Mouse (Mus musculus) MEL-GATA-1-ER (cell line): ENCODE results near the gene Grhl1.
A peak's percentile ranks its signal among the peaks of the same experiment; 100 is the strongest.
"Not testable (repeated sequence)": the region's sequence is repeated elsewhere in the genome, so short reads cannot be mapped to it uniquely, and the experiment has no call there.

Experiments used
- DNase-seq: peaks from one replicate; pipeline ENCODE4 v3.0.0-alpha.2; 2012; ENCODE audit warnings: low read depth; ENCODE audit errors: extremely low read depth

Grhl1 gene

GRCm38 (mm10) chr12:24590371-24590770 is 18.3 kb downstream of the Grhl1 start:
- no peak for DNase-seq

DNA sequence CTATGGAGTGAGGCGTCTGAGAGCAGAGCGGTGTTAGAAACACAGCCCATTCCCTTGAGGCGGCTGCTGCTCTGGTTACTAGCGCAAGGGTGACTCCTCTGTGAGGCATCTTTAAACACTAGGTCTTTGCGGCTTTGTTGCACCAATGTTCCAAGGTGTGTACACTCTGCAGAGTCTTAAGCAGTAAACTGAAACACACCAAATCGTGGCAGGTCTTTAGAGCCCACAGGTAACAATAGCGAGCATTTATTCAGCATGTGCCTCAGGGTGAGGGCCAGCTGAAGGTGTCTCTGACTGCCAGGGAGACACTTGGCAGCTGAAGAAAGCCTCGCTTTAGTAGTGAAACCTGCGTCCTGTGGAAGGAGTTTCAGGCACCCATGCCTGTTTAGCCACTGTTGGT is 20.0 kb downstream of the Grhl1 start:
- DNase-seq: no peak

DNA sequence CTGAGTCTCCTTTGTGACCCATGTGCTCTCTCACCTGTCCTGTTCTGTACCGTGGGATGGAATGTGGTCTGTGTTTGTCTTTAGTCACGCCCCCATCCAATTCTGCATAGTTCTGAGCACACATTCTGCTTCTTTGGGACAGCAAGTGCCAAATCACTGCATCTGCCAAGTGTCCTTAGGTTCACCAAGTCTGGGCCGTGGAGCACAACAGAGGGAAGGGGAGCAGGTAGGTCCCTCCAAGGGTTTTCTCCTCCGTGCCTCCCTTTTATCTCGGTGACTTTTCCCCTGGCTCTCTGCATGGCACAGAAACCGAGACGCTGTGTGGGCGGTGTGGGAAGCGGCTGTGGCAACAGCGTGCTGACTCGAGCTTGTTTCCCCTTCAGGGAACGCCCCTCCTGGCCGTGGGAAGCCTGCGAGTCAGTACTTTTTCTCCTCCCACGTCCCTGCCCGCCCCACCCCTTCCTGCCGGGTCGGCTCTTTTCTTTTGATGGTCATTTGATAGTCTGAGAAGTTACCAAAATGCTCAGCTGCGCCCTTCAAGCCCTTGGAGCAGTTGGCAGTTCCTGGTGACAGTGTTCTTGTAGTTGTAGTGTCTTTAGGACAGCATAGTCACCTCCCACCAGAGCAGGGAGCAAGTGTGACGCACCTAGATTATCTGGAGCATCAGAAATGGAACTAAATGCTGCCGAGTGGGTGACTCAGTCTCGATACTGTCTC is 21.0 kb downstream of the Grhl1 start:
- peak; percentile 20 for DNase-seq

- no peak for DNase-seq
Measured at GRCm38 (mm10) chr12:24597376-24597775, 25.3 kb downstream of the Grhl1 start.

DNA sequence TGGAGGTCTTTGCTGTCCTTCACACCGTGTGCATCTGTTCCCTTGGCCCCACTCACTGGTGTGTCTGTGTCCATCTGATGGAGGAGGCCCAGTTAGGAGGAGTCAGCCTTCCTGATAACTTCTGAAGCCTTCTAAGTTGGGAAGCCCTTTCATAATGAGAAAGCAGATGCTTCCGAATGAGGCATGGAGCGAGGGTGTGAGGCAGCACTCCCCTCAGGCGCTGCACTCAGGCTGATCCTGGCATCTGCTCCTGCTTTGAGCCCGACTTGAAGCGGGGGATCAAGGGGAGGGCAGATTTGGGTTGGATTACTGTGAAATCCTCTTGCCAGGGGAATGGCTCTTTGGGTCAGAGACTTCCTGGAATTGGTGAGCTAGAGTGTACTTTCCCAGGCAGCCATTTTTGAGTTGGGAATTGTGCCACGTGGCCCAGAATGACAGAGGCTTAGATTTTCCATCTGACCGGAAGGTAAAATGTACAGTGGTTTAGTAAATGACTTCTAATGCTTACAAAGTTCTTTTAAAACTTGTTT is 27.3 kb downstream of the Grhl1 start:
- DNase-seq: no peak

GRCm38 (mm10) chr12:24600074-24600473 is 28.0 kb downstream of the Grhl1 start:
- no peak for DNase-seq

GRCm38 (mm10) chr12:24600806-24601205 is 28.7 kb downstream of the Grhl1 start:
- peak; percentile 43 for DNase-seq

GRCm38 (mm10) chr12:24603266-24603665 is 31.2 kb downstream of the Grhl1 start:
- DNase-seq: peak; percentile 27

GRCm38 (mm10) chr12:24606166-24606565 is 34.1 kb downstream of the Grhl1 start:
- no peak for DNase-seq

GRCm38 (mm10) chr12:24612591-24612990 is 40.5 kb downstream of the Grhl1 start:
- no peak for DNase-seq

DNA sequence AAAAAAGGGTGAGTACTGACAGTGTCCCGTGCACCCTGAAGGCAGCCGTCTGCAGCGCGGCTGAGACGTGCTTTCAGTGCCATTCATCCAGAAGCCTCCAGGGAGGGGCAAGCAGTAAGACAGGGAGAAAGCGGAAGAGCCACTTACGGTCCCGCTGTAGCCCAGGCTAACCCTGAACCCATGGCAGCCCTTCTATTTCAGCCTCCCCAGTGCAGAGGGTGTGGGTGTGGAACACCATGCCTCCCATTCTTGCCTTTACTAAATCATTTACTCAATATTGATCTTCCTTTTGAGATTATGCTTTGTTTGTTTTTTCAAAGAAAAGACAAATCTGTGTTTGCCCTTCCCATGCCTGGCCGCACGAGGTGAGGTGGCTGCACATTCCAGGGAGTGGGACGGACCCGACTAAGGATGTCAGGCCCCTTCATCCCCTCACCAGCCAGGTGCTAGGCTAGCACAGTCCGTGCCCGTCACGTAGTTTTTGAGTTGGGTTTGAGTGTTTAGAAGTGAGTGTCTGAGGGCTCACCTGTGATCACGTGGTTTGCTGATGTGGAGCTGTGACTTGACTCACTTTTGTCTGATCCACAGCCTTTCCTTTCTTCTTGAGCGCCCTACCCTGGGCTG is 42.5 kb downstream of the Grhl1 start:
- no peak for DNase-seq

DNA sequence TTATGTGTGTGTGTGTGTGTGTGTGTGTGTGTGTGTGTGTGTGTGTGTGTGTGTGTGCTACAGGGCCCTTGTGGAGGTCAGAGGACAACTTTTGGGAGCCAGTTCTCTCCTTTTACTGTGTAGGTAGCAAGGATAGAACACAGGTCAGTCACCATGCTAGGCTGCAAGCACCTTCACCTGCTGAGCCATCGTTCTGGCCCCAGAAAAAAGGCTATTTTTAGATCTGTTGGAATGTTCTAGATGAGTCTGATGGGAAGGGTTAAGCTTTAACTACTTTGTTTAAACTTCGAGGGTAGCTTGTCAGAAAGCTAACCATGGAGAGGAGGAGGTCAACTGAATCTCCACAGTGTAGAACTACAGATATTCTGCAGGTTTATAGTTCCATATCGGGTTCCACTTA is 43.1 kb downstream of the Grhl1 start:
- DNase-seq: no peak

- DNase-seq: no peak
Measured at GRCm38 (mm10) chr12:24619436-24619835, 47.4 kb downstream of the Grhl1 start.

DNA sequence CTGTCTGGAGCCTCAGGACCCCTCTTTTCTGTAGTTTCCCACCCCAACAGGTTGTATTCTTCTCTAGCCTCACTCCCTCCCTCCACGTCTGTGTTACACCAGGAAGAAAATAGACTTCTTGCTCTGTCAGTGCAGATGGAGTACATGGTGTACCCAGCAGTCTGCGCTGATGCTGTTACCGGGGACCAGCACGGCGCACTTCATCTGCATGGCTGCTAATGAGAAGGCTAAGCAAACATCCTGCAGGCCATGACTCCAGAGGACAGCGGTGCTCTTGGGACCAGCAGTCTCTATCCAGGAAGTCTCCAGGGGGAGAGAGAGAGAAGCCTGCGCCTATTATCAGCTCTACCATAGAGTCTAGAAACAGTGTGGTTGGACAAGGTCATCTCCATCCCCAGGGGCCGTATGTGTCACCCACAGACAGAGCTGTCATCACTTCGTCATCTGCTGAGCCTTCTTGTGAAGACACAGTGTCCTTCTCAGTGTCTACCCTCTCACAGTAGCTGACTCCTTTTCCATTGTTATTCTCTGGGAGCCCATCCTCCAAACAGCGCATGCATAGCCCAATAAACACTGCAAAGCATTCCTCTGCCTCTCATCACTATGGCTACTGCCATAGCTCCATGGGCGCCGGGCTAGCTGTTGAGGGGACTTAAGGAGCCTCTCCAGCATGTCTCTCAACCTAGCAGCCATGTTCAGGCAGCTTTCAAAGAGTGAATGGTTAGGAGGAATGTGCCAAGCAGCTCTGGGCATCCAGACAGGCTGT is 51.6 kb downstream of the Grhl1 start:
- DNase-seq: no peak

GRCm38 (mm10) chr12:24626401-24626800 is 54.3 kb downstream of the Grhl1 start:
- DNase-seq: no peak

- no peak for DNase-seq
Measured at GRCm38 (mm10) chr12:24627215-24627614, 55.1 kb downstream of the Grhl1 start.

DNA sequence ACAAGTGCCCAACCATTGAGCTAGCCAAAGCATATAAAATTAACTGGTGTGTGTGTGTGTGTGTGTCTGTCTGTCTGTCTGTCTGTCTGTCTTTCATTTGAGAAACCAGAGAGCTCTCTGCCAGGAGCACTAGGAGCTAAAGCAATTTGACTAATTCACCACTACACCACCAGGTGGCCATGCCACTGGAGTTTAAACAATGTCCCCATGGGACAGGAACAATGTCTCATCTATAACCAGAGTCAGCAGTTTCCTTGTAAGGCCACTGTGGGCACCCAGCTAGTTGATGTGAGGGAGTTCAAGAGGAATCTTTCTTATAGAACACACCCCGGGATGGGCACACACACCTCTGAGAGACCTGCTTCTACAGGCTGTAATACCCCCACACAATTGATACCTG is 58.1 kb downstream of the Grhl1 start:
- DNase-seq: peak; percentile 14

GRCm38 (mm10) chr12:24632404-24632803 is 60.3 kb downstream of the Grhl1 start:
- no peak for DNase-seq

- peak; percentile 54 for DNase-seq
Measured at GRCm38 (mm10) chr12:24633753-24634191, 61.7 kb downstream of the Grhl1 start.

DNA sequence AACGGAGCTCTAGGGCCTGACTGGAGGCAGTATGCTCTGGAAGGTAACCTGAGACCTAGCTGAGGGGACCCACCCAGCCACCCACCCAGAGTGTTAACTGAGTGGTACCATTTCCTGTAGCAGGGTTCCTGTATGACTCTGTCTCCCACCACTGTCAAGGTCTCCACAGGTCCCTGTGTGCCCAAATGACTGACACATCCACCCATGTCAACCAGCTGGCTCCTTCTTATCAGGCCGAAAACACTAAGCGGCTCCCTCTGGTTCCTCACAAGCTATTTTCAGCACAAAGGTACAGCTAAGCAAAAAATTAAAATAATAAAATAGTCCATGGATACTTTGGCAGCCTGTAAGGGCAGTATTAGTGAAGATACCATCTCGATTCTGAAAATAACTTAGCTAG is 62.1 kb downstream of the Grhl1 start:
- DNase-seq: peak; percentile 32

- no peak for DNase-seq
Measured at GRCm38 (mm10) chr12:24634648-24635047, 62.6 kb downstream of the Grhl1 start.

- DNase-seq: not testable (repeated sequence)
Measured at GRCm38 (mm10) chr12:24638787-24639186, 66.7 kb downstream of the Grhl1 start.
